Mouse (Mus musculus) midbrain, embryonic 14.5 days (tissue): ENCODE data around the gene Rtf1. TPM values are rescaled to one million over a fixed set of nuclear protein-coding genes. Genes with fewer than 3 reads are reported as not detected.

ENCODE experiments used
- ATAC-seq: fragments of 200-750 bp; cut with Nextera tagmentation; 2 replicates; pipeline ENCODE4 v1.8.0; 2017; ENCODE audit warnings: moderate number of reproducible peaks, moderate library complexity; ENCODE audit not compliant: low FRiP score, low TSS enrichment
- DNase-seq: peaks from one replicate; pipeline ENCODE4 v3.0.0-alpha.2; 2015
- H3K27ac ChIP-seq: fragments of 300-500 bp; sonication (generic); replicated peaks from 2 replicates; pipeline ENCODE4 v1.5.1; 2014; ENCODE audit warnings: mild to moderate bottlenecking, low read depth, low read length, moderate library complexity
- H3K27me3 ChIP-seq: fragments of 300-500 bp; sonication (generic); 2 replicates; pipeline ENCODE4 v1.6.1; 2014; ENCODE audit warnings: low read length, control low read depth, mixed read lengths; ENCODE audit not compliant: control insufficient read depth, insufficient read depth
- H3K36me3 ChIP-seq: fragments of 300-500 bp; sonication (generic); 2 replicates; pipeline ENCODE4 v1.6.1; 2014; ENCODE audit warnings: low read length, control low read depth; ENCODE audit not compliant: control insufficient read depth, insufficient read depth
- H3K4me1 ChIP-seq: fragments of 300-500 bp; sonication (generic); 2 replicates; pipeline ENCODE4 v1.6.1; 2014; ENCODE audit warnings: mild to moderate bottlenecking, antibody characterized with exemption, low read length, control low read depth; ENCODE audit not compliant: control insufficient read depth, insufficient read depth
- H3K4me2 ChIP-seq: fragments of 300-500 bp; sonication (generic); 2 replicates; pipeline ENCODE4 v1.6.1; 2014; ENCODE audit warnings: mild to moderate bottlenecking, low read length, moderate library complexity
- H3K4me3 ChIP-seq: fragments of 300-500 bp; sonication (generic); replicated peaks from 2 replicates; pipeline ENCODE4 v1.5.1; 2014; ENCODE audit warnings: low read depth, low read length
- H3K9ac ChIP-seq: fragments of 300-500 bp; sonication (generic); replicated peaks from 2 replicates; pipeline ENCODE4 v1.6.1; 2014; ENCODE audit warnings: mild to moderate bottlenecking, low read length, moderate library complexity
- H3K9me3 ChIP-seq: fragments of 300-500 bp; sonication (generic); 2 replicates; pipeline ENCODE4 v1.6.1; 2016; ENCODE audit warnings: low read length, control low read depth, mixed read lengths; ENCODE audit not compliant: control insufficient read depth
- WGBS: fragments of 180-500 bp; shearing (Covaris S2); extraction: QIAGEN DNeasy Blood & Tissue Kit; methylation state at CpG from one replicate; pipeline ENCODE4 v1.1.7; 2014; 5-methylcytosine and 5-hydroxymethylcytosine counted together
- polyA plus RNA-seq: library from polyadenylated mRNA; unstranded; fragments of >200 nt; fragmentation: Nextera tagmentation; extraction: Ambion mirVana; gene quantifications from 2 replicates; pipeline ENCODE4 v1.2.1, GENCODE M21; 2014

Rtf1 gene
- polyA plus RNA-seq, 1 experiment from 2014 or later: 46.2 TPM

GRCm38 (mm10) chr2:119675831-119676230, 963 bp downstream of the Rtf1 start:
- Histone ChIP-seq H3K27me3 (no peaks in the 10 kb centered on the region), H3K36me3 (peaks cover 6% of the 10 kb centered on the region), H3K4me3 (peak overlapping the region; percentile 99), H3K9ac (peak overlapping the region; percentile 96), H3K9me3 (no peaks in the 10 kb centered on the region), H3K27ac (no peak overlapping the region), H3K4me2 (peak overlapping the region; percentile 86), H3K4me1 (peaks cover 17% of the 10 kb centered on the region)
- DNase-seq (no peak), ATAC-seq (no peak)
- 8% methylated on average over 5 of the region's 5 CpGs for WGBS

- Histone ChIP-seq H3K9ac (no peak overlapping the region), H3K4me2 (no peak overlapping the region), H3K27ac (no peak overlapping the region), H3K4me3 (no peak overlapping the region), H3K27me3 (no peaks in the 10 kb centered on the region), H3K9me3 (no peaks in the 10 kb centered on the region), H3K36me3 (peaks cover 8% of the 10 kb centered on the region), H3K4me1 (no peaks in the 10 kb centered on the region)
- WGBS: 91% methylated on average over 2 of the region's 2 CpGs
- no peak for DNase-seq
- ATAC-seq: no peak
Measured at GRCm38 (mm10) chr2:119683706-119684105, 8.8 kb downstream of the Rtf1 start.

- Histone ChIP-seq H3K4me2 (no peak overlapping the region), H3K27ac (no peak overlapping the region), H3K4me1 (no peaks in the 10 kb centered on the region), H3K9me3 (no peaks in the 10 kb centered on the region), H3K27me3 (no peaks in the 10 kb centered on the region), H3K4me3 (no peak overlapping the region), H3K9ac (no peak overlapping the region), H3K36me3 (peaks cover 14% of the 10 kb centered on the region)
- ATAC-seq (no peak), DNase-seq (peak; percentile 4)
- 82% methylated on average over 9 of the region's 9 CpGs for WGBS
Measured at GRCm38 (mm10) chr2:119692003-119692701, 17.3 kb downstream of the Rtf1 start.

- no peak overlapping the region for H3K27ac ChIP-seq
- DNase-seq (no peak), ATAC-seq (no peak)
- H3K4me3 ChIP-seq: no peak overlapping the region
- no peak overlapping the region for H3K9ac ChIP-seq
- no peak overlapping the region for H3K4me2 ChIP-seq
- peaks cover 17% of the 10 kb centered on the region for H3K36me3 ChIP-seq
- H3K4me1 ChIP-seq: no peaks in the 10 kb centered on the region
- 99% methylated on average over 2 of the region's 2 CpGs for WGBS
- H3K27me3 ChIP-seq: no peaks in the 10 kb centered on the region
- no peaks in the 10 kb centered on the region for H3K9me3 ChIP-seq
Measured at GRCm38 (mm10) chr2:119694826-119695225, 20.0 kb downstream of the Rtf1 start.

- no peaks in the 10 kb centered on the region for H3K4me1 ChIP-seq
- no peaks in the 10 kb centered on the region for H3K27me3 ChIP-seq
- no peak overlapping the region for H3K4me2 ChIP-seq
- H3K9ac ChIP-seq: no peak overlapping the region
- no peak overlapping the region for H3K27ac ChIP-seq
- no peak for DNase-seq
- WGBS: 89% methylated on average over 1 of the region's 1 CpGs
- no peak overlapping the region for H3K4me3 ChIP-seq
- H3K36me3 ChIP-seq: peaks cover 14% of the 10 kb centered on the region
- no peaks in the 10 kb centered on the region for H3K9me3 ChIP-seq
- ATAC-seq: no peak
Measured at GRCm38 (mm10) chr2:119696111-119696510, 21.2 kb downstream of the Rtf1 start.

GRCm38 (mm10) chr2:119698472-119698871, 23.6 kb downstream of the Rtf1 start:
- Histone ChIP-seq H3K4me3 (no peak overlapping the region), H3K27ac (no peak overlapping the region), H3K4me2 (no peak overlapping the region), H3K27me3 (no peaks in the 10 kb centered on the region), H3K36me3 (peaks cover 22% of the 10 kb centered on the region), H3K4me1 (no peaks in the 10 kb centered on the region), H3K9me3 (no peaks in the 10 kb centered on the region), H3K9ac (no peak overlapping the region)
- 91% methylated on average over 2 of the region's 2 CpGs for WGBS
- DNase-seq (no peak), ATAC-seq (no peak)

- H3K4me3 ChIP-seq: no peak overlapping the region
- H3K4me1 ChIP-seq: no peaks in the 10 kb centered on the region
- no peak overlapping the region for H3K4me2 ChIP-seq
- DNase-seq (no peak), ATAC-seq (no peak)
- H3K36me3 ChIP-seq: peaks cover 27% of the 10 kb centered on the region
- no peaks in the 10 kb centered on the region for H3K27me3 ChIP-seq
- H3K9ac ChIP-seq: no peak overlapping the region
- 95% methylated on average over 3 of the region's 3 CpGs for WGBS
- no peak overlapping the region for H3K27ac ChIP-seq
- H3K9me3 ChIP-seq: no peaks in the 10 kb centered on the region
Measured at GRCm38 (mm10) chr2:119699962-119700361, 25.1 kb downstream of the Rtf1 start.

- no peak overlapping the region for H3K27ac ChIP-seq
- no peak overlapping the region for H3K9ac ChIP-seq
- no peak overlapping the region for H3K4me3 ChIP-seq
- no peak overlapping the region for H3K4me2 ChIP-seq
- 97% methylated on average over 2 of the region's 2 CpGs for WGBS
- no peak for ATAC-seq
- peaks cover 45% of the 10 kb centered on the region for H3K36me3 ChIP-seq
- no peaks in the 10 kb centered on the region for H3K27me3 ChIP-seq
- no peaks in the 10 kb centered on the region for H3K9me3 ChIP-seq
- H3K4me1 ChIP-seq: no peaks in the 10 kb centered on the region
- DNase-seq: no peak
Measured at GRCm38 (mm10) chr2:119703171-119703570, 28.3 kb downstream of the Rtf1 start.

GRCm38 (mm10) chr2:119707676-119708075, 32.8 kb downstream of the Rtf1 start:
- Histone ChIP-seq H3K4me1 (no peaks in the 10 kb centered on the region), H3K9ac (no peak overlapping the region), H3K4me2 (no peak overlapping the region), H3K27me3 (no peaks in the 10 kb centered on the region), H3K4me3 (no peak overlapping the region), H3K27ac (no peak overlapping the region), H3K9me3 (no peaks in the 10 kb centered on the region), H3K36me3 (peaks cover 73% of the 10 kb centered on the region)
- no peak for DNase-seq
- no peak for ATAC-seq
- 94% methylated on average over 3 of the region's 3 CpGs for WGBS
